Mouse (Mus musculus): ENCODE data around the gene Rpl3l.
"Not testable (repeated sequence)": the region's sequence is repeated elsewhere in the genome, so short reads cannot be mapped to it uniquely, and the experiment has no call there.

Gene Rpl3l

DNA sequence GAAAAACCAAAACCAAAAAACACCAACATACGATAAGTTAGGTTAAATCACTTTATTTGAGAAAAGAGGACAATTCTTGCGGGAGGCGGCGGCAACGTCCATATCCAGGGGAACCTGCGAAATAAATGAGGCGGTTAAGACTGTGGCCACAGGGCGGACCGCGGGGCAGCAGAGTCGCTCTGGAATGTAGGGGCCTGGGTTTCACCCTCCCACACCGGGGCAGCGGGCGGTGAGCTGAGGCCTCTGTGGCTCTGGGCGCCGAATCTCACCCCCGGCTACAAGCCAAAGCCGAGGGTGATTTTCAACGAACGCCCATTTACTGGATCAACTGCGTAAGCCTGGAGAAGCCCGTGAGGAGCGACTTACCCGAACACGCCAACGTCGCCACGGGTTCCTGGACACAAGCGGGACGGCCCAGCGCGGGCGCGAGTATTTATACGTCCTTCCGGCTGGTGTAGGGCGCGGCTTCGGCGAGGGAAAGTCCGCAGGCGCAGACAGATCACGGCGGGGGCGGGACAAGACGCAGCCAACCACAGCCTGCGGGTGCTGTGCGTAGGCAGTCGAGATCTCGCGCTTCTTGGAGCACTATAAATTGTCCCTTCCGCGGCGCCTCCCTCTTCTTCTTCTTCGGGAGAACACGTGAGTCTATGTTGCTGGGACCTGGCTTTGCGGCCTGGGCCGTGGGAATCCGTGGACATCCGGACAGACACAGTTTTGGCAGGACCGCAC is 8.0 kb upstream of the Rpl3l start:
- peak; percentile 99 for DNase-seq (ENCODE audit: low read depth)

DNA sequence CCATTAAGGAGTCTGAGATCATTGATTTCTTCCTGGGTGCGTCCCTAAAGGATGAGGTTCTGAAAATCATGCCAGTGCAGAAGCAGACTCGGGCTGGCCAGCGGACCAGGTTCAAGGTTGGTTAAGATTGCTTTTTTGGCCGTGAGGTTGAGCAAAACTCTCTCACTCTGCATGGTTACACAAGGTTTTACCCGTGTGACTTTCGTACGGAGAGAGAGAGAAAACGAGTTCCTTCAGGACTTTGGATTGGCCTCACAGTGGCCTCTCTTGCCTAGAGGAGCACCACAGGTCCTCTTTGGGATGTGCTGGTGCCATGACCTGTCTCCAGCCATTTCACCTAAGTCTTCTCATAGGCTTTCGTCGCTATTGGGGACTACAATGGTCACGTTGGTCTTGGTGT is 7.0 kb upstream of the Rpl3l start:
- DNase-seq (ENCODE audit: low read depth) = not testable (repeated sequence)

DNA sequence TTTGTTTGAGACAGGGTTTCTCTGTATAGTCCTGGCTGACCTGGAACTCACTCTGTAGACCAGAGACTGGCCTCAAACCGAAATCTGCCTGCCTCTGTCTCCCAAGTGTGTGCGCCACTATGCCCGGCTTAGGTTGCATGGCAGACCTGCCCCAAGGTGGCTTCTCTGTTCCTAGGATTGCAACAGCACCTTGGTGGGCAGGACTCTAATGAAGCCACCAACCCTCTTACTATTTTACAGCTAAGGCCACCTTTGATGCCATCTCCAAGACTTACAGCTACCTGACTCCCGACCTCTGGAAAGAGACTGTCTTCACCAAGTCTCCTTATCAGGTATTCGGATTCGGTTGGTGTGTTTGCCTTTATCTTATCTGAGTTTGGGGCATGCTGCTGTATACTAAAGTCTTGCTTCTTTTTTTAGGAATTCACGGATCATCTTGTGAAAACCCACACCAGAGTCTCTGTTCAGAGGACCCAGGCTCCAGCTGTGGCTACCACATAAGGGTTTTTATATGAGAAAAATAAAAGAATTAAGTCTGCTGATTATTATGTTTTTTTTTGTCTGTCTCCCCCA is 6.2 kb upstream of the Rpl3l start:
- not testable (repeated sequence) for DNase-seq (ENCODE audit: low read depth)

DNA sequence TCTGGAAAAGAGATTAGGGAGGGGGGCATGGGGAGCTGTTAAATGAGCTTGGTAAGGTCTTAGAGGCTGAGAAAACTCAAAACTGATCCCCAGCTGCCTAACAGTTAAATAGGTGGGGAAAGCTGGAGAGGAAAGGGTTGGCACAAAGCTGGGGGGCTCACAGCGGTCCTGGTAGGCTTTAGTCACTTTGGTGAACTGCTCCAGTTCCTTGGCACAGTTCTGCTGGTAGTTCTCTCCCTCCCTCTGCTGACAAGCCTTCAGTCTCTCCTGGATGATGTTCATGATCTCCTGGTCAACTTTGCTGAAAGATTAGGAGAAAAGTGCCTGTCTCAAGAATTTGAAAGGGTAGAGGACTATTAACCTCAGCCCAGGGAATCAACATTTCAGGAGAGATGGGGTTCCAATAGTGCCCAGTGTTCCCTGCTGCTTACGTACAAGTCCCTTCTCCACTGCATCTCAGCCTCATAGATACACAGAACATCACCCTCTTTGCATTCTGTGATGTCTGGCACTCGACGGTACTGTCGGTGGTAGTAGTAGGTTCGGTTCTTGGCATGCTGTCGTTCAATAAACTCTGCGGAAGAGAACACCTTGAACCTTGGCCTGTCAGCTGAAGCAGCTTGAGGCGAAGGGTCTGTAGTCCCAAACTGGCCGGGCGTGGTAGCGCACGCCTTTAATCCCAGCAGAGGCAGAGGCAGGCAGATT is 5.2 kb upstream of the Rpl3l start:
- peak; percentile 36 for DNase-seq (ENCODE audit: low read depth)

DNA sequence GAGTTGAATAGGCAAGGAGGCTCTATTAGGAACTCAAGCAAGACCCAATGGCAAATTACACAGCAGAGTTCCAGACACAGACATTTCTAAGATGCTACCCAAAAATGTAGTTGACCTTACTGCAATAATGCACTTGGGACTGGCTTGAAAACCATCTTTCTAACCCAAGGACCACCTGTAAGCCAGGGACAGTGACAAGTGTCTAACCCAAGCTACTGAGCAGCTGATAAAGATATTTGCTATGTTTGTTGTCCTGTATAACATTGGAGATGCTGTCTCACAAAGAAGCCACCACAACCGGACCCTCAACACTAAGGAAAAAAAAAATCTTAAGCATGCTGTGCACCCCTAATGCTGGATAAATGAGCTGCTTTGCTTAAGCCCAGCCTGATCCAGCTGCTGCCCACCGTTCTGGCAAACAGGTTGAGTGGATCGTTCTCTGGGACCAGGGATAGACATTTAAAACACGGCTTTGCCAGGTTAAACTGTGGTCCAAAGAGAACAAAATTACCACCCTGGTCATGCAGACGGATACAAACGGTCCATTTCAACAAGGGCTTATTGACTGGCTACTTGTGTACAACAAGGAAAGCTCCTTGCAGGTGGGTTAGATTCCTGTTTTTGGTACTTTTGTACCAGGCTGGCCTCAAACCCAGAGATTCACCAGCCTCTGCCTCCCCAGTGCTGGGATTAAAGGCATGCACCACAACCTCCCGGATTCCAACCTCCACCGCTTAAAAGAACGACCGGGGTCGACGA is 4.3 kb upstream of the Rpl3l start:
- DNase-seq (ENCODE audit: low read depth) = no peak

DNA sequence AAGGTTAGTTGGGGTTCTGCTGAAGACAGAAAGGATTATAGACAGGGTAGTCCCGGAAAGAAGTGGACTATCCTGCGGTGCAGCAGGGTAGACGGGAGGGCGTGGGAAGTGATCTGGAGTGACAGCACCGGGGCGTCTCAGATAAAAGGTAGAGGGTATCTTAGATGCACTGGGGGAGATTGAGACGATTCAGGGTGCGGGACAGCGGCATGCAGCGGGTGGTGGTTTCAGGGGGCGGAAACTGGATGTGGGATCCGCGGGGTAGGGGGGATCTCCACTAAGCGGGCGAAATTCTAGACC is 3.8 kb upstream of the Rpl3l start:
- no peak for DNase-seq (ENCODE audit: low read depth)

DNA sequence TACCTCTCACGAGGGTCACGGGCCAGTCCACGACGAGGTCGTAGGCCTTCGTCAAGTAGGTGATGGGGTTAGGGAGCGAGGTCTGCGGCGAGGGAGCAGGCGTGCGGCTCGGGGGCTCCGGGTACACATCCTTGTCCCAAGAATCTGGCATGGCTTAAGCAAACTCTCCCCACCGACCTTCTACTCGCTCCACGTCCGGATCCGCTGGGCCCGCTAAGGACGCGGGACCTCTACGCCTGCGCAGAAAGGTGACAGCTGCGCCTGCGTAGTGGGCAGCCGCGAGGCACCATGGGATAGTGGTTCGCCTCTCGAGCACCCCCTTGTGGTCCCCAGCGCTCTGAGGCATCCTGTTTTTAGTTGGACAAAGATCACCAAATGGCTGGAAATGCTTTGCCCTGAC is 3.4 kb upstream of the Rpl3l start, which contains the start of gene Ndufb10:
Gene Ndufb10 (minus strand): TSS at position 295 of the 400 bp plus-strand sequence.
- DNase-seq (ENCODE audit: low read depth) = peak; percentile 99

DNA sequence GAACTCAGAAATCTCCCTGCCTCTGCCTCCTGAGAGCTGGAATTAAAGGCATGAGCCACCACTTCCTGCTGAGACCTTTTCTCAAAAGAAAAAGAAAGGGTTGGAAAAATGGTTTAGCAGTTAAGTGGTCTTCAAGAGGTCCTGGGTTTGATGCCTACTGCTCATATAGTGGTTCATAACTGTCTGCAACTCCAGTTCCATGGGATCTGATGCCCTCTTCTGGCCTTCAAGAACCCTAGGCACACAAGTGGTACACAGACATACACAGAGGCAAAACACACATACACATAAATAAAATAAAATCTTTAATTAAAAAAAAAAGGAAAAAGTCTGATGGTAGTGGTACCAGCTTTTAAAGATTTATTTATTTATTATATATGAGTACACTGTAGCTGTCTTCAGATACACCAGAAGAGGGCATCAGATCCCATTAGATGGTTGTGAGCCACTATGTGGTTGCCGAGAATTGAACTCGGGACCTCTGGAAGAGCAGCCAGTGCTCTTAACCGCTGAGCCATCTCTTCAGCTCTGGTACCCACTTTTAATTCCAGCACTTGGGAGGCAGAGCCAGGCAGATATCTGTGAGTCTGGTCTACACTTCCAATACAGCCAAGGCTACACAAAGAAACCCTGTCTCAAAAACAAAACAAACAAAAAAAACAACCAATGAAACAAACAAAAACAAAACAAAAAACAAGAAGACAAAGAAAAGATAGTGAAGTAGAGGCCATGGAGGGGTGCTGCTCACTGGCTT is 1.8 kb upstream of the Rpl3l start:
- DNase-seq (ENCODE audit: low read depth) = no peak

DNA sequence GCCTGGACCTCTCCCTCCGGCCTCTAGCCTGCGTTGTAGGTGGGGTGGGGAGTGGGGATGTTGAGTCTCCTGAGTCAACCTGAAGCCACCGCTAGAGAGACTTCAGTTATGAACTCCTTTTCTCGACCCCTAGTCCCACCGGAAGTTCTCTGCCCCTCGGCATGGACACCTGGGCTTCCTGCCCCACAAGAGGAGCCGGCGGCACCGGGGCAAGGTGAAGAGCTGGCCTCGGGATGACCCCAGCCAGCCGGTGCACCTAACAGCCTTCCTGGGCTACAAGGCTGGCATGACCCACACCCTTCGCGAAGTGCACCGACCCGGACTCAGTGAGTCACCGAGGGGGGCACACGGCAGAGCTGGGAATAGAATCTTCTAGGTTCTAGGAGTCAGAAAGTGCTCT is 564 bp downstream of the Rpl3l start:
- no peak for DNase-seq (ENCODE audit: low read depth)

DNA sequence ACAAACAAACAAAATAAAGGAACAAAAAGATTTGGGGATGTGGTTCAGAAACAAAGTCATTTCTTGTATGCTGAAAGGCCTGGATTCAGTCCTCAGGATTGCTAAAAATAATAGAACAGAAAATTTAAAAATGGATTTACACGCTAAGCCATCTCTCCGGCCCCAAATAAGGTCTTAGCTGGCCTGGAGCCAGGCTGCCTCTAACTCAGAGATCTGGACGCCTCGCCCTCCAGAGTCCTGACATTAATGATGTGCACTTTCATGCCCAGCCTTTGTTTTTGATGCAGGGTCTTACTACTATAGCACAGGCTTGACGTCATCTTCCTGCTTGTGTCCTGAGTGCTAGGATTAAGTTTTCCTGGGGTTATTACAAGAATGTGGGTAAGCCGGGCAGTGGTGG is 1.4 kb downstream of the Rpl3l start:
- peak; percentile 52 for DNase-seq (ENCODE audit: low read depth)

DNA sequence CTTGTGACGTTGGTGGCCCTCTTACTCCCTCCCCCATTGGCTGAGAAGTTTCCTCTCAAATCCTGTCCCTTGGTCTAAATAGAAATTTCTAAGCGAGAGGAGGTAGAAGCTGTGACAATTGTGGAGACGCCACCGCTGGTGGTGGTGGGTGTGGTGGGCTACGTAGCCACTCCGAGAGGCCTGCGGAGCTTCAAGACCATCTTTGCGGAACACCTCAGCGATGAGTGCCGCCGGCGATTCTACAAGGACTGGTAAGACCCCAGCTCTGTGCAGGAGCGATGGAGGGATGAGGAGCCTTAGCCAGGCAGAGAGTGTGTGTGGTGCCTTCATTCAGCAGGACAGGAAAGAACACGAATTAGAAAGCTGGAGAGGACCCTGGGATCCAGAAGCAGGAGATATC is 3.2 kb downstream of the Rpl3l start:
- DNase-seq (ENCODE audit: low read depth) = no peak

DNA sequence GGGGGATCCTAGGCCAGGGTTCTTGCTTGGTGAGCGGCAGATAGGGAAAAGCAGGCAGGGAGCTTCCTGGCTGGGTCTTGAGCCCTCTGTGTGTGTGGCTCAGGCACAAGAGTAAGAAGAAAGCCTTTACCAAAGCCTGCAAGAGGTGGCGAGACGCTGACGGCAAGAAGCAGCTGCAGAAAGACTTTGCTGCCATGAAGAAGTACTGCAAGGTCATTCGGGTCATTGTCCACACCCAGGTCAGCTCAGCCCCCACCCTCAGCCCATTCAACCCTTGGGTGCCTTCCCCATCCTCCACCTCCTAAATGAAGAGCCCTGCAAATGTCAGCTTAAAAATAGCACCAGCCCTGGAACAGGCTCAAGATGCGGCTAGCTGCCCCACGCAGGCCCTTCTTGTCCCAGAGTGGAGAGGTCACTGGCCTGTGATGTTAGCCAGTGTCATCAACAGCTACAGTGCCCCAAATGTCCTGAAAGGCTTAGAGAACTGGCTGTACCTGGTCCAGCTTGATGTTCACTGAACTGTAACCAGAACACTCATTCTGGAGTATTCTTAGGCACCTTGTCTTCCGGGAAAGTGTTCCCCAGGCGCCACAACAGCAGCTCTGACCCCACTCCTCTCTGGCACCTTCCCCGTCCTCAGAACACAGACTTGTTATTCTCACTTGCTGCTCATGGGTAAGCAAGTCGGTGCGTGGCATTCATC is 4.8 kb downstream of the Rpl3l start:
- DNase-seq (ENCODE audit: low read depth) = no peak

DNA sequence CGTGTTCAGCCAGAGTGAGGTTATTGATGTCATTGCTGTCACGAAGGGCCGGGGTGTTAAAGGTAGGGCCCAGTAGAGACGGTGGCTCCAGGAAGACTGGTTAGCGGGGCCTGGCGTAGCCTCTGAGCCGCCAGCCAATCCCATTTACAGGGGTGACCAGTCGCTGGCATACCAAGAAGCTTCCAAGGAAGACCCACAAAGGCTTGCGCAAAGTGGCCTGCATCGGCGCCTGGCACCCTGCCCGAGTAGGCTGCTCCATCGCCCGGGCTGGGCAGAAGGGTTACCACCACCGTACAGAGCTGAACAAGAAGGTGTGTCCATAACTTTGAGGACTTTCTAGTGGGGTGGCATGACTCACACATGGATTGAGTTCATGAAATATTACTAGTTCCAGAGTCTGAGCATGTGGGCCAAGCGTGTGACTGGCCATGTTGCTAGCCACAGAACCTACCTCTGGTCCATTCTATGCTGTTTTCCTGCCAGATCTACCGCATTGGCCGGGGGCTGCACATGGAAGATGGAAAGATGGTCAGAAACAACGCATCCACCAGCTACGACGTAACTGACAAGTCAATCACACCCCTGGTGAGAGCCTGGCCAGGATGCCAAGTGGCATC is 5.9 kb downstream of the Rpl3l start:
- peak; percentile 40 for DNase-seq (ENCODE audit: low read depth)

DNA sequence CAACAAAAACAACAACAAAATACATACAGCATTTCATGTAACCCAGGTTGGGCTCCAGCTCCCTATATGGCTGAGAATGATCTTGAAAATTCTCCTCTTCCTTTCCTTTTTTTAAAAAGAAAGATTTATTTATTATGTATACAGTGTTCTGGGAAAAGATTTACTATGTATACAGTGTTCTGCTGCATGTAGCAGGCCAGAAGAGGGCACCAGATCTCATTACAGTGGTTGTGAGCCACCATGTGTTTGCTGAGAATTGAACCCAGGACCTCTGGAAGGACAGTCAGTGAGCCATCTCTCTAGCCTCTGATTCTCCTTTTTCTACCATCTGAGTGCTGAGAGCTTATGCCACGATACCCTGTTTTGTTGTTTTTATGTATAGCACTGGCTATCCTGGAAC is 6.9 kb downstream of the Rpl3l start:
- no peak for DNase-seq (ENCODE audit: low read depth)

DNA sequence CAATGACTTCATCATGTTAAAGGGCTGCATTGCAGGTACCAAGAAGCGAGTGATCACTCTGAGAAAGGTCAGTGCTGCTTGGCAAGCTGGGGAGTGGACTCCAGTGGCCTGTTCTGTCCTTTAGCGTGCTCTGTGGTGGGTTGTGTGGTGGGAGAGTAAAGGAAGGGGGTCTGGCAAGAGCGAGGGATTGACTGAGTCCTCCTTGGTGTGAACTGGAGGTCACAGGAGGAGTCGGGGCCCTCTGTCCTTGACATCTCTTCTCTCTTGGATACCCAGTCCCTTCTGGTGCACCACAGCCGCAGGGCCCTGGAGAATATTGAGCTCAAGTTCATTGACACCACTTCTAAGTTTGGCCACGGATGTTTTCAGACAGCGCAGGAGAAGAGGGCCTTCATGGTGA is 7.8 kb downstream of the Rpl3l start:
- DNase-seq (ENCODE audit: low read depth) = no peak

DNA sequence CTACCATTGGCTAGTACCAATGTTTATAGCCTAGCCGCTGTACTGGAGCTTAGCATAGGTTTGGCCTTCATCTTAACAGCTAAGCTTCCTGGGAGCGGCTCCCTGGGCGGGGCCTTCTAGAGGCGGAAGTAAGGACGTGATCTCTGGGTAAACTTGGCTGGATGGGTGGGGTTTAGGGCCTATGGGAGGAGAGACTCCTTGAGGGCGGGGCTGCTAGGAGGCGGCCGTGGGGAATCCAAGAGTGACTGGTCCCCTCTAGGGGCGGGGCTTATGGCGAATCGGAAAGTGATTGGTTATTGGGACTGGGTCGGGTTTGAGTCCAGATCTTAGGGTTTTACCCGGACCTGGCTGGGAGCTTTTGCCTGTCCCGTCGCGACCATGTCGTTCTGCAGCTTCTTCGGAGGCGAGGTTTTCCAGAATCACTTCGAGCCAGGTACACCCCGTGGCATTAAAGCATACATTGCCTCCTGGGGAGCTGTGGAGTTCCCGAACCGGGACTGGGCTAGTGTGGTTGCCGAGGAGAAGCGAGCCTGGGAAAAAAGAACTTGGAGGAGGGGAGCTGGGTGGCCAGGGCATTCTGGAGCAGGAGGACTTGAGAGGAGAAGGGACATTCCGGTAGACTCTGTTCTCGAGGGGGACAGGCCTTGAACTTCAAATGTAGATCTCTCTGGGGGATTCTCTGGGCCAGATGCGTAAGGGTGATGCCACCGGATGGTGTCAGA is 8.9 kb downstream of the Rpl3l start, which contains the start of gene Msrb1:
Gene Msrb1 (plus strand): TSS at position 313 of the 722 bp plus-strand sequence.
- peak; percentile 99 for DNase-seq (ENCODE audit: low read depth)

DNA sequence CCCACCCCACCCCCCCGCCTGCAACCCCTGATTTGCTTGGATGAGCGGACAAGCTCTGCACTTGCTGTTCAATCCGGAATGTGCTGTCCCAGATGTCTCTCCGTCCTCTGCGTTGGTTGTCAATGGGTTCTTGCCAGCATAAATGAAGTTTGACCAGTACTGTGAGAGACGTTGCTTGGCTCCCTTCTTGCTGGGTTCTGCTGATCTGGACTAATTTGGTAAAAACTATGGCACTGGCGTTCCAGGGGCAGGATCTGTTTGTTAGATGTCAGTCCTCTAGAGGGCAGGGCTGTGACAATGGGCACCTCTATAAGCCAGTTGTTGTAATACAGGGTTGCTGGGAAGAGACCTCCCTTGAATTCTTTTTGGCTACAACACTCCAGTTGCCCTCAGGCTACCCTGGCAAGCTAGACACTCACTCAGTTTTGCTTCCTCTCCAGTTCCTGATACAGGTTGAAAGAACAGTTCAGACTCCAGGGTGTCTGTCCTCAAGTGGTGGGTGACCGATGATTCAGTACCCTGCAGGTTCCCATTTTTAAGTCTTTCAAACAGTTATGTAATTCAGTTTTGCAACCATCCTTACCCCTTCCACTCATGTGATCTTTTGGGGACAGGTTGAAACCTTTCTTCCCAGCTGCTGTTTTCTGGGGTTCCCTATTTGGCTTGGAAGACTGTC is 9.7 kb downstream of the Rpl3l start:
- no peak for DNase-seq (ENCODE audit: low read depth)

DNA sequence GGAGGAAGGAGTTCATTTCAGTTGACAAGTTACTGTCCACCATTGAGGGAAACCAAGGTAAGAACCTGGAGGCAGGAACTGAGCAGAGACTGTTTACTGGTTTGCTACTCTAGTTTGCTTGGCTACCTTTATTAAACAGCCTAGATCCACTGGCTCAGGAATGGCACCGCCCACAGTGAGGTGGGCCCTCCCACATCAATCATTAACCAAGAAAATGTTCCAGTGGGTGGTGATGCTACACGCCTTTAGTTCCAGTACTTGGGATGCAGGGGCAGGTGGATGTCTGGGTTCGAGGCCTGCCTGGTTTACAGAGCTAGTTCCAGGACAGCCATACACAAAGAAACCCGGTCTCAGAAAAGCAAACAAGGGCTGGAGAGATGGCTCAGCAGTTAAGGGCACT is 10.6 kb downstream of the Rpl3l start:
- DNase-seq (ENCODE audit: low read depth) = no peak

DNA sequence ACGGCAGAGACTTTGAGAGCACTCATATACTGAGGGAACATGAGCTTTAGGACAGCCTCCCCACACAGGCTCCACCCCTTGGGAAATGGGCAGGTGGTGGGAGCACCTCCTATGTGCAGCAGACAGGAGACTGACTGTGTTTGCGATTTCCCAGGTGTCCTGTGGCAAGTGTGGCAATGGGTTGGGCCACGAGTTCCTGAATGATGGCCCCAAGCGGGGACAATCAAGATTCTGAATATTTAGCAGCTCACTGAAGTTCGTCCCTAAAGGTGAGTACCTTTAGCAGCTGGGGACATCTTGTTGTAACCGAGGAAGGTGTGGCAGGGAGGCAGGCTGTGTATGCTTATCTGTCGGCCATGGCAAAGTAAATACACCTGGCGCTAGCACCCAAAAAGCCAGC is 12.3 kb downstream of the Rpl3l start:
- no peak for DNase-seq (ENCODE audit: low read depth)

DNA sequence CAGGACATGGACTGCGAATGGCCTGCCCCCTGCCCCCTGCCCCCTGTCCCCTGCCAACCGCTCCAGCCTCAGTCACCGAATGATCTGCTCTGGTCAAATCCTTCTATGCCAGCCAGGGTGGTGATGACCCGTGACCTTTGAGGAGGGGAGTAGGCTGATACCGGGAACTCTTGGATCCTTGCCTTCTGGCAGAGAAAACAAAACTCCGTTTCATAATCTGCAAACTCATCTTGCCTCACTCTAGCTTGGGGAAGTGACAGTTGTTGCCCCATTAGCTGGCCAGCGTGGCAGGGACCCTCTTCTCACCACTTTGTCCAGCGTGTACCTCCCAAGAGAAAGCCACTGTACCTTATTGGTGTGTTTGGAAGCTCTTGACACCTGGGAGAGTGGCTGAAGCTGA is 14.7 kb downstream of the Rpl3l start:
- DNase-seq (ENCODE audit: low read depth) = no peak
